Mouse (Mus musculus) forebrain, embryonic 11.5 days (tissue): ENCODE data around the gene Gm19410. TPM values are rescaled to one million over a fixed set of nuclear protein-coding genes. Genes with fewer than 3 reads are reported as not detected.

Experiments
- ATAC-seq: fragments of 200-750 bp; cut with Nextera tagmentation; replicated peaks from 2 replicates; pipeline ENCODE4 v1.8.0; 2017; ENCODE audit warnings: moderate TSS enrichment; ENCODE audit not compliant: low FRiP score
- DNase-seq: peaks from one replicate; pipeline ENCODE4 v3.0.0-alpha.2; 2017; ENCODE audit warnings: low spot score
- H3K27ac ChIP-seq: fragments of 300-500 bp; sonication (generic); 2 replicates; pipeline ENCODE4 v1.5.1; 2014; ENCODE audit warnings: low read depth, low read length
- H3K27me3 ChIP-seq: fragments of 300-500 bp; sonication (generic); 2 replicates; pipeline ENCODE4 v1.6.1; 2014; ENCODE audit warnings: mild to moderate bottlenecking, low read length, mixed read lengths; ENCODE audit not compliant: control insufficient read depth, insufficient read depth
- H3K36me3 ChIP-seq: fragments of 300-500 bp; sonication (generic); 2 replicates; pipeline ENCODE4 v1.6.1; 2014; ENCODE audit warnings: mild to moderate bottlenecking, low read length, moderate library complexity, mixed read lengths; ENCODE audit not compliant: control insufficient read depth, insufficient read depth
- H3K4me1 ChIP-seq: fragments of 300-500 bp; sonication (generic); replicated peaks from 2 replicates; pipeline ENCODE4 v1.6.1; 2014; ENCODE audit warnings: low read length, mixed read lengths; ENCODE audit not compliant: control insufficient read depth, insufficient read depth
- H3K4me2 ChIP-seq: fragments of 300-500 bp; sonication (generic); 2 replicates; pipeline ENCODE4 v1.6.1; 2014; ENCODE audit warnings: low read depth, mild to moderate bottlenecking, low read length, moderate library complexity, mixed read lengths; ENCODE audit not compliant: severe bottlenecking
- H3K4me3 ChIP-seq: fragments of 300-500 bp; sonication (generic); 2 replicates; pipeline ENCODE4 v1.5.1; 2014; ENCODE audit warnings: low read depth, low read length
- H3K9ac ChIP-seq: fragments of 300-500 bp; sonication (generic); 2 replicates; pipeline ENCODE4 v1.6.1; 2014; ENCODE audit warnings: low read length
- H3K9me3 ChIP-seq: fragments of 300-500 bp; sonication (generic); 2 replicates; pipeline ENCODE4 v1.6.1; 2016; ENCODE audit warnings: low read length, mixed read lengths; ENCODE audit not compliant: control insufficient read depth
- WGBS: fragments of 180-500 bp; shearing (Covaris S2); extraction: QIAGEN DNeasy Blood & Tissue Kit; methylation state at CpG from one replicate; pipeline ENCODE4 v1.1.7; 2014; 5-methylcytosine and 5-hydroxymethylcytosine counted together
- microRNA-seq: library from miRNA; unstranded; fragments of <30 nt; microRNA quantifications from one replicate; pipeline ENCODE4, GENCODE M21; 2016; ENCODE audit not compliant: insufficient number of aligned reads
- polyA plus RNA-seq: library from polyadenylated mRNA; unstranded; fragments of >200 nt; fragmentation: Nextera tagmentation; extraction: Ambion mirVana; gene quantifications from 2 replicates; pipeline ENCODE4 v1.2.1, GENCODE M21; 2014

Gene Gm19410
- polyA plus RNA-seq = not detected in 2 replicates

DNA sequence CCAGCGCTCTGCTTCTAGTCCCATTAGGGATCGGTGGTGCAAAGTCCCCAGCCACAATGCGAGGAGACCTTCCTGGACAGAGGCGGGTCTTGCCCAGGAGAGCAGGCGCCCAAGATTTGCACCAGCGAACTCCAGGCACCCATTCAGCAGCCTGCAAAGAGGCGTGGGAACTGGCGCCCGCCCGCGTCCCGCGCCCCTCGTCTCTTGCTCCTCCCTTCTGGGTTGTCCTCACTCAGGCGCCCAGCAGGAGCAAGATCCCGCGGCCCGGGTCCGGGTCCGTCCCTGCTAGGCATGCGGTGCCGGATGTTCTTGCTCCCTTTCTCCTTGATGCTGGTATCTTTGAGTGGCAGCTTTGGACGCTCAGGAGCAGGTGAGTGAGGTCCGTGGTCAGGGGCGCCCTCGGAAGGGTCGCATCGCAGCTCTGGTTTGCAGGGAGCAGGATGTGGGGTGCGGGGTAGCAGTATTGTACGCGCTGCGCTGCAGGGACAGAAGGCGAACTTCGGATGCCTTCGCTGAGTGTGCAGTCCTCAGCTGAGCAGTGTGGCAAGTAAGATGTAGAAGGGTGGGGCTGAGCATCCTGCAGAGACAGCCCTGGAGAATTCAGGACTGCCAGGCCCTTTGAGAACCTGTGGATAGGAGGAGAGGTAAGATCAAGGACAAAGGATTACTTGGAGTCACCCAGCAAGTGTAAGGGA is at the start of gene Gm19410:
Gm19410 (plus strand) TSS at position 292 of the 695 bp plus-strand sequence.
- peak; percentile 55; the same call in 1 of the 2 replicates for ATAC-seq
- DNase-seq = peak; percentile 55
- Histone ChIP-seq H3K36me3 (no peaks in the 10 kb centered on the region), H3K9ac (peak within 1 kb of the TSS; percentile 52), H3K4me1 (peaks cover 10% of the 10 kb centered on the region; the same call in 1 of the 2 replicates), H3K27ac (no peak within 1 kb of the TSS), H3K27me3 (peaks cover 17% of the 10 kb centered on the region), H3K9me3 (no peaks in the 10 kb centered on the region), H3K4me2 (peak within 1 kb of the TSS; percentile 85), H3K4me3 (peak within 1 kb of the TSS; percentile 37)
- under 1% methylated on average over 32 of the region's 35 CpGs for WGBS

DNA sequence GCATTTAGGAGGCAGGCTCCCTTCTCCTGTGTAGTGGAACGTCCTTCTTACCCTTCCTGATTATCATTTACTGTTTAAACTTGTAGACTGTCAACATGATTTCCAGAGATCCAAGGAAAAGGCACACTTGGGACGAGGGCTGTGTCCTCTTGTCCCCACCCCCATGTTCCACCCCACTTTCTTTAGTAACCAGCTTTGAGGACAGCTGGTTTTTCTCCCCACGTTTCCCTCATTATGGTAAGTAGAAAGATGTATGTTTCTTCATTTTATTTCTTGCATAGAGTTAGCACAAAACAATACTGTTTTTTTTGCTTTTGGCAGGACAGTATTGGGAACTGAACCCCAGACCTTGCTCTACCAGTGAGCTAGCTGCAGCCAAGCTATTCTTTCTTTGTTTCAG is 34.8 kb upstream of the Gm19410 start:
- H3K36me3 ChIP-seq = no peaks in the 10 kb centered on the region
- ATAC-seq = no peak
- 78% methylated on average over 3 of the region's 3 CpGs for WGBS

DNA sequence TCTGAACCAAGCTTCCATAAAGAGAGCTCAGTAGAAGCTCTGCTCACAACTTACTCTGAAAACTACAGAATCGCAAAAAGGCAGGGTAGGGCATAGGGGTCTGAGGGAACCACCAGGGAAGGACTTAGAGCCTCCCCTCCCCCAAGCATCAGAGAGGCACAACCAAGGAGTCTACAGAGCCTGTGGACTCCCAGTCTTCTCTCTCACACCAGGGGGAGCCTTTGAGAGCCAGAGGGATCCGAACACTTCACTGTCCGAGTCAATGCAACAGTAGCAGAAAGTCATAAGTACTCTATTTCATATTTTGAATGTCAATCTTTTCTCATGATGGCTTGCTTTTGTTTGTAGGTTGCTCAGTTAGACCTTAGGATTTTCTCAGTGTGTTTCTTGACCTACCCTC is 30.2 kb upstream of the Gm19410 start:
- H3K27ac ChIP-seq = no peak overlapping the region
- DNase-seq = no peak
- no peak for ATAC-seq
- no peaks in the 10 kb centered on the region for H3K4me1 ChIP-seq
- H3K9ac ChIP-seq = no peak overlapping the region
- H3K4me2 ChIP-seq = no peak overlapping the region
- H3K4me3 ChIP-seq = no peak overlapping the region
- 80% methylated on average over 3 of the region's 3 CpGs for WGBS
- H3K27me3 ChIP-seq = no peaks in the 10 kb centered on the region
- H3K36me3 ChIP-seq = no peaks in the 10 kb centered on the region
- H3K9me3 ChIP-seq = no peaks in the 10 kb centered on the region

More for the DNA sequence above, 34.8 kb upstream of the Gm19410 start:
- H3K4me1 ChIP-seq = no peaks in the 10 kb centered on the region
- H3K27ac ChIP-seq = no peak overlapping the region
- no peaks in the 10 kb centered on the region for H3K9me3 ChIP-seq
- H3K4me3 ChIP-seq = no peak overlapping the region
- no peaks in the 10 kb centered on the region for H3K27me3 ChIP-seq
- no peak overlapping the region for H3K9ac ChIP-seq
- DNase-seq = no peak
- no peak overlapping the region for H3K4me2 ChIP-seq

GRCm38 (mm10) chr8:35756202-35756601 is 9.4 kb upstream of the Gm19410 start:
- no peak overlapping the region for H3K4me3 ChIP-seq
- WGBS = 87% methylated on average over 5 of the region's 5 CpGs

GRCm38 (mm10) chr8:35765020-35765419 is 570 bp upstream of the Gm19410 start:
- 3% methylated on average over 9 of the region's 9 CpGs for WGBS
- no peaks in the 10 kb centered on the region for H3K9me3 ChIP-seq
- H3K4me3 ChIP-seq = peak overlapping the region; percentile 37
- no peak overlapping the region for H3K27ac ChIP-seq
- H3K9ac ChIP-seq = no peak overlapping the region
- DNase-seq (peak; percentile 53), ATAC-seq (no peak)
- H3K4me2 ChIP-seq = peak overlapping the region; percentile 85
- peaks cover 17% of the 10 kb centered on the region for H3K27me3 ChIP-seq
- H3K36me3 ChIP-seq = no peaks in the 10 kb centered on the region
- peaks cover 10% of the 10 kb centered on the region; the same call in 1 of the 2 replicates for H3K4me1 ChIP-seq

More at GRCm38 (mm10) chr8:35756202-35756601, 9.4 kb upstream of the Gm19410 start:
- Histone ChIP-seq H3K27me3 (no peaks in the 10 kb centered on the region), H3K27ac (no peak overlapping the region), H3K4me2 (no peak overlapping the region), H3K9ac (no peak overlapping the region), H3K36me3 (no peaks in the 10 kb centered on the region), H3K4me1 (no peaks in the 10 kb centered on the region), H3K9me3 (no peaks in the 10 kb centered on the region)
- DNase-seq (no peak), ATAC-seq (no peak)

DNA sequence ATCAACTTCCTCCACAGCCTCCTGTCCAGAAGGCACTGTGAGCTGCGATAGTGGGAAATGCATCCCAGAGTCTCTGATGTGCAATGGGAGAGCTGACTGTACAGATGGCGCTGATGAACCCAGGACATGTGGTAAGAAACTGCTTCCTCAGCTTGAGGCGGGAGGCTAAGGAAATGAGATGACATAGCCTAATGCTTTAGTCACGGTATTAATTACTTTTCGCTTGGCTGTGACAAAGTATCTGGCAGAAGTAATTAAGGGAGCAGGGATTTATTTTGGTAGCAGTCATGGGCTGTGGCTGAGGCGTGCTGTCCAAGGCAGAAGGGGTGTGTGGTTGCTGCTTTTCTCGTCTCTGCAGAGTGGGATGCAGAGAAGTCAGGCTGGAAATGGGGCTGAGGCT is 7.9 kb downstream of the Gm19410 start:
- no peak for ATAC-seq

More for the DNA sequence above, 7.9 kb downstream of the Gm19410 start:
- DNase-seq = no peak
- Histone ChIP-seq H3K27me3 (no peaks in the 10 kb centered on the region), H3K9me3 (no peaks in the 10 kb centered on the region), H3K27ac (no peak overlapping the region), H3K9ac (no peak overlapping the region), H3K4me3 (no peak overlapping the region), H3K36me3 (no peaks in the 10 kb centered on the region), H3K4me1 (no peaks in the 10 kb centered on the region), H3K4me2 (no peak overlapping the region)
- 54% methylated on average over 7 of the region's 7 CpGs for WGBS

Small RNA genes within 50 kb of the gene (microRNA-seq; reads per million reads assigned to microRNA genes)
- gene Gm44474 = not detected
